Mouse (Mus musculus): Measurements from ENCODE around the gene Cuedc2.

Cuedc2 gene

DNA sequence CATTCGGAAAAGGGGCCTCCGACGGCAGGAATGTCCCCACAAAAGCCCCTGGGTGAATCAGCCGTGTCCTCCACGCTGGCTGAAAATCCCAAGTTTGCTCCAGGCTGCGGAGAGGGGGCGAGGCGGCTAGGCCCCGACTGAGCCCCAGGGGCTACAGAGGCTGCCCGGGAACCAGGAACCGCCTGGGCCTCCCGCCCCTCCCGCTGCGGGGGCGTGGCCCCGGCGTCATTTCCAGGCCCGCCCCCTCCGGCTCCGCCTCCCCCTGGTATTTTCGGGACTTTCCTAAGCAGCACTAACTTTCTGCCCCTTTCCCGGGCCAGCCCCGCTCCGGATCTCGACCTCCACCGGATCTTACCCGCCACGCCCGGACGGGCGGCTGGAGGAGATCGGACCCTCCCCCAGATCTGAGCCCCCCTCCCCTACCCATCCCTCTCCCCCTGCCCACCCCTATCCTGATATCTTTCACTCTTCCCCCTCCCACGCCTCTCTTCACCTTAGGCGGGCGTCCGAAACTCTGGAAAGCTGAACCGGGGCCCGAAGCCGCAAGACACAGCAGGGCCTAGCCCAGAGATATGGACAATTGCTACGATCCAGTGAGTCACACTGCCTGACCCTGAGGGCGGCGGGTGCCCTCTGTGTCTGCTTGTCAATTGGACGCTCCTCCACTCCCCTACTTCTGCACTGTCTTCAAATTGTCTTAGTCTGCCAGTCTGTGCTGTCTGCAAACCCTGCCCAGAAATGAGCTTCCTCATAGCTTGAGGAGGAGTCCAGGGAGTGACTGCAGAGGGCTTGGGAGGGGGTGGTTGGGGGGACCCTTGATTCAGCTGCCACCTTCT is 32.9 kb downstream of the Cuedc2 start:
- peak; percentile 92 for DNase-seq

DNA sequence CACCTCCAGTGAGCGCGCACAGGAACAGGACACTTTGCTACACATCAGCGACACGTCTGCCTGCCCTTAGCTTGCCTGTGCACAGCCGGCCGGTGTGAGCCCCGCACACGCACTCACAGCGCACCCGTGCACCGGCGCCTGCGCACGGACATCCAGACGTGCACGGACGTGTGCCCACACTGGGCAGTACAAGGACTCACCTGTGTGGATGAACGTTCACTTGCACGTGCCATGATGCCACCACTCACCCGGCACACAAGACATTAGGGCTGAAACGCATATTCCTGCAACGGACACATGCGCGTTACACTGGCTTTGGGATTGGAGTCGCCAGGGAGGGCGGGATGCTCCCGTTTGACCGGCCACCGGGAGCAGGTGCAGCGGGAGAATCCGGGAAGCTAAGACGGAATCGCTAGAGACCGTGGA is 33.6 kb downstream of the Cuedc2 start:
- no peak for DNase-seq

DNA sequence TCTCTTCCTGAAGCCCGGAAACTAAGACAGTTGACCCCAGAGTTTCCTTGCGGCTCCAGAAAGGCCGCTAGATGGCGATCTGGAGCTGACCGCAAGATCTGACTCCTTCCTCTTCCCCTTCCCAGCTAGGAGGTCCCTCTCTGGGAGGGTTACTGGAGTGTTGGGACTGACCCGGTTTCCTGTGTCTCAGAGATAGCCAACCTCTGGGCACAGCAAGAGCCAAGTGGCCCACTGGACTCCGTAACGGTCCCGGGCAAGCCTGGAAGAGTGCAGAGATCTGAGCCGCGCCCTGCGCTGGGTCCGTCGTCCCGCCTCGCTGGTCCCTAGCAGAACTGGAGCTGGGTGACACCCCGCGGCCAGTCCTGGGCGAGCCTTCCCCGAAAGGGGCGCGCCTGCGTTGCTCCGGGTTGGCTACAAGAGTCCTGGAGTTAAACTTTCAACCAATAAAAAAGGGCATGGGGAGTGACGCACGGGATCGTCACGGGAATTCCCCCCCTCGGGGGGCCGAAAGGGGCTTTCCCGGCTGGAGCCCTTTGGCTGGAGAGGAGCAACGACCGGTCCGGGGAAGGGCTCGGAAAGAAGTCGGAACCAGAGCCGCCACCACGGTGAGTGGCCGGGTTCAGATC is 34.2 kb downstream of the Cuedc2 start, which contains the start of gene Nfkb2:
Gene Nfkb2 (plus strand): TSS at position 105 of the 626 bp plus-strand sequence.
- DNase-seq, result peak; percentile 96

DNA sequence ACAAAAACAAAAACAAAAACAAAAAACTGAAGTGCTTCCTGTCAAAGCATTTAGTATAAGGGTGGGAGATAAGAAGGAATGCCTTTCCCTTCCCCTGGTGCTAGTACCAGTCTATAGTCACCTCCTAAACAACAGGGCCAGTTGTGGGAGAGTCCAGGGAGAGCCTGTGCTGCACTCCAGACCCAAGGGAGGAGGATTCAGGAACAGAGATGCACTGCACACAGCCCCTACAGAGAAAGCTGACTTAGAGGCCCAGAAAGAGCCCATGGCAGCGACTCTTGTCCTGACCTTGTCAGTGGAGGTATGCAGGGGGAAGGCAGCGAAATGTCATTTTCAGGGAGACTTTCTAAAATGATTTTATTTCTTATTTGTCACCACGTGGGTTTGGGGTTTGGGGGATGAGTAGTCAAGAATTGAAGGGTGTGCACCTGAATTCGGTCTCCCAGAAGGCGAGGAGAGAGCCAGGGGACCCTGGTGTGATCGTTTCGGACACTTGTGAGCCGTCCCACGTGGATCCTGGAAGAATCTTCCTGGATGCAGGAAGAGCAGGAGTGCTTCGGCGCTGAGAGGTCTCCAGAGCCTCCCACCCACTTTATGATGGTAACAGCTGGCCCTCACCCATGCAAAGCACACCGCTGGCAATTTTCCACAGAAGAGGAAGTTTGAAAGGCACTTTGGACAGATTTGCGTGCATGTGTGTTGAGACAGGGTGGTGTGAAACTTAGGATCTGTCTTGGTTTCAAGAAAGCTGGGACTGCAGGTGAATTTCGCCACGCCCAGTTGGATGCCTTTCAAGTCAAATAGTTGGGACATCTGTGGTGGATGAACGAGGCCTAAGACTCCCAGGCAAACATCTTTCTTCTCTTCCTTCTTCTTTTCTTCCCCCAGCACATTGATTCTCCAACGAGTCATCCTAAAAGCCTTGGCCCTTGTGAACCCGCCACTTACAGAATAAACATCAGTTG is 35.0 kb downstream of the Cuedc2 start:
- no peak for DNase-seq

DNA sequence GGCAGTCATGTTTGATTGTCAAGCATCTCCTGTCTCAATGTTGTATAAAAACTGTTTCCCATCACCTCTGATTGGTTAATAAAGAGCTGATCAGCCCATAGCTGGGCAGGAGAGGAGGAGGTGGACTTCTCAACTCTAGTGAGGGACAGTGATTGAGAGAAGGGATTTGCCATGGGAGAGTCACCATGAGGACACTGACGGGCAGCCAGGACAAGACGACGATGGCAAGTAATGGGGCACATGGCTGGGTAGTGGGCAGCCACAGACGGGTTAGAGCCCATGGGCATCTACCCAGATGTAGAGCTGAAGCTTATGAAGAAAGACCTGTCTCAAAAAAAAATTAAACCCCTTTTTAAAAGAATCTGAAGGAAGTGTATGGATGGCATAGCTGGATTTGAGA is 36.0 kb downstream of the Cuedc2 start:
- DNase-seq, result no peak

DNA sequence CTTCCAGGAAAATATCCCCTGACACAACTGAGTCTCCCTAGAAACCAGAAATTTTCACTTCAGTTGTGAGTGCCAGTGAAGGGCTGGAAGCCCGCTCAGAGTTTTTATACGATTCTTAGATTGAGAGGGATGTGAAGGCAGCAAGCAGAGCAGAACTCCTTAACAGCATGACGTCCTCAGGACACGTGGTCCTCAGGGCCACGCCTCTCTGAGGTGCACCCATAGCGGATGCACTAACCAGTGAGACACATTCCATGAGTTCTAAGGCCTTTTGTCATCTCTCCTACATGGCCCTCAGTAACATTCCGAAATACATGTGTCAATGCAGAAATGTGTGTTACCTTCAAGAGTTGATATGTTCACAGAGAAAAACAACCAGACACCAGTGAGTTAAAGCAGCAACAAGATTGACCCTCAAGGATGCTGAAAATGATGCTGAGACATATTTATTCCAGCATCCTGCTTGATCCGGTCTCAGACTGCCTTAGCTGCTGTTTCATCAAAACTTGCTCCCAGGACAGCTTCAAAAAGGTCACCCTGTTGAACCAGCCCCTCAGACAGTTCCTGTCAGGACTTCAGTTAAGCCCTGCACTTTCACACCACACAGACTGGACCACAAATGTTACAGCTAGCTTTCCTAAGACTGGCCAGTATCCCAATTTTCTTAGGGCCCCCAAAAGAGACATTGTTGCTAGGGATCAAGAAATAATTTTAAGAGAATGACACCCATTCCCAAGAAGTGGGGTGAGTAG is 38.0 kb downstream of the Cuedc2 start:
- no peak for DNase-seq

DNA sequence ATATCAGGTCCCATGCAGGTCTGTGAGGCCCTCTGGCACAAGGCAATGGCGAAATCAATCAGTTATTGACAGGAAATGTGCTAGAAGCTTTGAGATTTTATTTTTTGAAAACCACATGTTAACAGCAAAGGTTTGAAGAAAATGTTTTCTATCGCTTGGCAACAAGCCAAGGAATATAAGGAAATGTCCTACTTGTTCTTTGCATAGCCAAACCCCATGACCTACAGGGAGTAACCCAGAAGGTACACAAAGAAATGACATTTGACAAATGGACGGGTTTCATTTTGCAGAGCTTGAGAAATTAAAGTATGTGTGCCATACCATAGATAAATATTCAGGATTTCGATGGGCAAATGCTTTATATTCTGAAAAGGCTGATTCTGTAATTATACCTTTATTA is 41.6 kb downstream of the Cuedc2 start:
- DNase-seq, result no peak

DNA sequence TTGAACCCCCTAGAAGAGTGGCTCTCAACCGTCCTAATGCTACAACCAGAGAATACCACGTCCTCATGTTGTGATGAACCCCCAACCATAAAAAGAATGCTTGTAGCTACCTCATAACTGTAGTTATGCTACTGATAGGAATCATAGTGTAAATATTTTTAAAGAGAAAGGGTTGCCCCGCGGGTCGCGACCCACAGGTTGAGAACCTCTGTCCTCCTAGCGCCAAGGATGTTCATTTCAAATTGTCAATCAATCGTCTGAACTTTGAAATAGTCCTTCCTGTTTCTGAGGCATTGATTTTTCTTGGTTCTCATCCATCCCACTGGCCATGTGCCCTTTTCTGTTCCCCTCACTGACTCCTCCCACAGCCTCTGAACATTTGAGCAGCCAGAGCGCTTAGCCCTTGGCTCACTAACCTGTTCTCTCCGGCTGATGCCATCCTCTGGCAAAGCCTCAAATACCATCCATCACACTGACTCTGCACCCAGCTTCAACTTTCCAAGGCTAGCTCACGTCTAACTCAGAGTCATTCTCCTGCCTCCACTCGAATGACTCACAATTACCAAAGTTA is 47.9 kb downstream of the Cuedc2 start:
- DNase-seq, result no peak

DNA sequence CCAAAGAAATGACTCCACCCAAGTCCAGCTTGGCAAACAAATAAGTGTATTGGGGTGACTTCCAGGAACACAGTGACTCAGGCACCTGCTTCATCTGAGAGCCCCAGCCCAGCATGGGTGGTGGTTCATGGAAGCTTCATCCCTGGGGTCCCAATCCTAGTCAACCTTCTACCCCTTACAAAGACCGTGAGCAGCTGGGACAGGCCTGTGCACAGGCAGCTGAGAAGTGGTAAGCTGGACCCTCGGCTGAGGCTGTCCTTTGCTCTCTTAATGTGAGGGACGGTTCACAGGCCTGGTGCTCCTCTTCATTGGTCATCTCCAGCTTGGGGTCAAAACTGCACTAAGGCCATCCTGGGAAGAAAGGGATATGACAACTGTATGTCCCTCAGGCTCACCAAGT is 50.9 kb downstream of the Cuedc2 start:
- DNase-seq, result no peak

DNA sequence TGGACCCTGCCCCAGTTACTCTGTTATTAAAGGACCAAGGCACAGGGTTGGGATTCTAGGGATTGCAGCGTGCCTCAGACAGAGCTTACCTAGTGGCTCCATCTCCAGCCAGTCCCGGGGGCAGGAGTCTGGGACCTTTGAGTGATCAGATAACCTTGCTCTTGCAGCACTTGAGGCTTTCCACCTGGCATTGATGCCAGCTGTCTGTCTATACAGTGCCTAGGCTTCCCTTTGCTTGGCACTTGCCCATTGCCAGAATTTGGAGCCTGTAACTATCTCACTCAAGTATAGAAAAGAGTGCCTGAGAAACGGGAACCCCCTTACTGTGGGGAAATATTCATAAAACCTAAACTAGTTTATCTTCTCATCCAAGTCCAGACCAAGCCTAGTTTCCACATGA is 51.6 kb downstream of the Cuedc2 start:
- no peak for DNase-seq

DNA sequence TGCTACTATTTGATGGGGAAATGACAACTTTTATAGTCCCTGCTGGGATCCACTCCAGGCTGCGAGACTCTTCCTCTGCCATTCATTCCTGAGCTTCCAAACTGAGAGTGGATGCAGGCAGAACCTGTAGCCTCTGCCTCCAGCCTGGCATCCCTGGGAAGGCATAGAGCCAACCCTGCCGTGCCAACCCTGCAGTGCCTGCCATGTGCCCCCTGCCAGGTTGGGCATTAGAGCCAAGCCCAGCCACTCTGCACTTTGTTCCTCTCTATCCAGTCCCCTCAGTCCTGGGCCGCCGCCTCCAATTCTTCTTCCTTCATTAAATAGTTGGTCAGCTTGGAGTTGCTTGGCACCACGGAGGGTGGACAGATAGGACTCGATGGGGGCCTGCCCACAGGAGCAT is 52.5 kb downstream of the Cuedc2 start:
- peak; percentile 30 for DNase-seq

DNA sequence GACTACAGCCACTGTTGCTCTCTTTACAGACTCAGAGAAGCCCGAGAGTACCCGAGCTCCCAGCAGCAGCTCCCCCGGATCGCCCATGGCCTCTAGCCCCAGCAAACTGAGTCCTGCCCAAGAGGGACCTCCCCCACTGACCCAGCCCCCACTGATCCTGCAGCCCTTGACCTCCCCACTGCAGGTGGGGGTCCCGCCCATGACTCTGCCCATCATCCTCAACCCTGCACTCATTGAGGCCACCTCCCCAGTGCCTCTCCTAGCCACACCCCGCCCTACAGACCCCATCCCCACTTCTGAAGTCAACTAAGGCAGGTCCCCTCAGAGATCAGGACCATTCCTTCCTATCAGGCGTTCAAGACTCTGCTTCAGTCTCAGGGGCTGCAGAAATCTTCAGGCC is 52.9 kb downstream of the Cuedc2 start:
- no peak for DNase-seq

DNA sequence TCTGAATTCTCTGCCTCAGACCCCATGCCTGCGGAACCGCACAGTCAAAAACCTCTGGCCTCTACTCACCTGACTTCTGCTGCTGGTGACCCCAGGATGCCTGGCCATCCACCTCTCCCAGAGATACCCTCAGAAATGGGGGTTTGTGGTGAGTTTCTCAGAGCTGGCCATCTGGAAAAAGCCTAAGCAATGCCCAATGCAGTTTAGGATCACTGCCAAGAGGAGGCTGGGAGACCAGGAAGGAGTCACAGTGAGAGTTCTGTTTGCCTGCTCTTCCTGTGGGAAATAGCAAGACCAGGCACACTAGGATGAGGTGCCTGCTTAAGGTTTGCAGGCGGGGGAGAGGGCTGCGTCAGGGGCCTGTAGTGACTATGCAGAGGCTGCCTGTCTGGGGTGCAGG is 53.8 kb downstream of the Cuedc2 start:
- DNase-seq, result no peak

DNA sequence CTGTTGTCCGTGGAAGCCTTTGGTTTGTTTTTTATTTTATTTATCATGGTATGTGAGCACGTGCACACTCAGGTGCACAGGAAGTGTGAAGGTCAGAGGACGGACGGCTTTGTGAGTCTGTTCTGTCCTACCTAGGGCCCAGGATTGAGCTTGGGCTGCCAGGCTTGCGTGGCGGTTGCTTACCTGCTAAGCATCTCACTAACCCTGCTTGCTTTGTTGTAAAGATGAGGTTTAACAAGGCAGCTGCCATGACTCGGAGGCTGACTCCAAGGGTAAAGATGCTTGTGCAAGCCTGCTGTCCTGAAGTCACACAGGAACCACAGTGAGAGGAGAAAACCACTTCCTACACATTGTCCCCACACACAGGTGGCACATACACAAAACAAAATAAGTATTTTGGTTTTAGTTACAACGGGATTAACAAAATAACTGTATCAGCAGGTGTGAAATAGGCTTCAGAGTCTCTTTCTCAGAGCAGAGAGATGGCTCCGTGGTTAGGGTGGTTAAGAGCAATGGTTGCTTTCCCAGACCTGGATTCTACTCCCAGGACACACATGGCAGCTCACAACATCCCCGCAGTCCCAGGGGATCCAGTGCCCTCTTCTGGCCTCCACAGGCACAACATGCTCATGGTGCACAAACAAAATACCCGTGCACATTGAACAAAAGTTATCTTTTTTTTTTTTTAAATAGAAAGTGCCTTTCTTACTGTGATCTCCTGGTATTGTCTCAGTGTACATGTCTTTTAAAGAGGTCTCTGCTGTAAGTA is 56.2 kb downstream of the Cuedc2 start:
- DNase-seq, result no peak
